Mouse (Mus musculus) liver, embryonic 13.5 days (tissue): ENCODE measurements at regions not wholly inside any gene's neighbourhood (a gene's known extent, or its start where the extent isn't known, plus 50 kb on each side); places are given as distances from the start of the nearest gene placed in this dataset.

Experiments used
- ATAC-seq: fragments of 200-750 bp; cut with Nextera tagmentation; 2 replicates; pipeline ENCODE4 v1.8.0; 2017; ENCODE audit warnings: low read depth, mild to moderate bottlenecking, moderate number of reproducible peaks, moderate library complexity
- DNase-seq: peaks from one replicate; pipeline ENCODE4 v3.0.0; 2022
- H3K27ac ChIP-seq: fragments of 300-500 bp; sonication (generic); 2 replicates; pipeline ENCODE4 v1.5.1; 2015; ENCODE audit warnings: moderate library complexity, mild to moderate bottlenecking, inconsistent platforms
- H3K27me3 ChIP-seq: fragments of 300-500 bp; sonication (generic); 2 replicates; pipeline ENCODE4 v1.6.1; 2015; ENCODE audit warnings: mild to moderate bottlenecking, inconsistent platforms
- H3K36me3 ChIP-seq: fragments of 300-500 bp; sonication (generic); 2 replicates; pipeline ENCODE4 v1.6.1; 2015; ENCODE audit warnings: mild to moderate bottlenecking, inconsistent platforms
- H3K4me1 ChIP-seq: fragments of 300-500 bp; sonication (generic); replicated peaks from 2 replicates; pipeline ENCODE4 v1.6.1; 2015; ENCODE audit warnings: inconsistent platforms
- H3K4me2 ChIP-seq: fragments of 300-500 bp; sonication (generic); 2 replicates; pipeline ENCODE4 v1.6.1; 2015; ENCODE audit warnings: inconsistent platforms, mild to moderate bottlenecking, moderate library complexity
- H3K4me3 ChIP-seq: fragments of 300-500 bp; sonication (generic); replicated peaks from 2 replicates; pipeline ENCODE4 v1.5.1; 2015; ENCODE audit warnings: mild to moderate bottlenecking, inconsistent platforms
- H3K9ac ChIP-seq: fragments of 300-500 bp; sonication (generic); 2 replicates; pipeline ENCODE4 v1.6.1; 2015; ENCODE audit warnings: mild to moderate bottlenecking, inconsistent platforms
- H3K9me3 ChIP-seq: fragments of 300-500 bp; sonication (generic); replicated peaks from 2 replicates; pipeline ENCODE4 v1.6.1; 2016; ENCODE audit warnings: inconsistent platforms
- WGBS: fragments of 180-500 bp; shearing (Covaris S2); methylation state at CpG from one replicate; pipeline ENCODE4 v1.1.7; 2015; ENCODE audit not compliant: insufficient replicate concordance; 5-methylcytosine and 5-hydroxymethylcytosine counted together

DNA sequence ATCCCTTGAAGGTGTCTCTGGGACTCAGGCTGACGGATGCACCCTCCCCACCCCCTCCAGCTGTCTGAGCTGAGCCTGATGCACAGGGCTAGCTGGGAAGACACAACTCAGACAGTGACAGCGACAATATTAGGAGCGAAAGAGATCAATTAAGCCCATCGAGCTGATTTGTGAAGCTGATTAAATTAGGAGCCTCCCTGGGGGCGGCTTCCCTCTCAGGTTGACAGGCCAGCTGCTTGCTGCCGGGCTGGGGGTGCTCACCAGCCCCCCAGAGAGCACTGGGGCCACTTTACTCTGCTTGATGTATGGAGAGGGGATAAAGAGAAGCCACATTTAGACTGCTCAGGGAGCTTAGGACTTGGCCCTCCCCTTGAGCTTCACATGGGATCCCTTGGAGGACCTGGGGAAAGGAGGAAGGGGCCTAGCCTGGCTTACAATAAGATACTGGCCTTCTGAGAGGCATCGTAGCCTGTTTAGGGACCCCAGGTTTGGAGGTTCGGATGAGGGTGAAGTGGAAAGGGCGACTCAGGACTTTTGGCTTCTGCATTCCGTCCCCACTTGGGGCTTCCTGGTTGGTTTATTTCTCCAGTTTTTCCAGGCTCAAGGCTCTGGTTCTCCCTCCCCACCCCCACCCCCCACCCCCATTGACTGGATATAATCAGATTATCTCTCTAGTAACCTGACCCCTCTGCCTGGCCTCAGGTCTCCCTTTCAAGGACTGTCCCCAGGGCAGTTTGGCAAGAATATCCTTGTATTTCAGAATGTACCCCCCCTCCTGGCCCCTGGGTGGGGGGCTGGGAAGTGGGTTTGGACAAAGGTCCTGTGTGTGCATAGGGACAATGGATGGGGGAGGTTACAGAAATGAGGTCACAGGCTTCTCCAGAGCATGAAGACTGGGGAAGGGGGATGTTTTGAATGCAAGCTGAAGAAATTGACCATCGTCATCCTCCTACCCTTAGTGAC is 283.4 kb downstream of the Rps24 start:
- Histone ChIP-seq H3K9me3 (no peaks in the 10 kb centered on the region), H3K4me3 (no peak overlapping the region), H3K27ac (no peak overlapping the region), H3K36me3 (no peaks in the 10 kb centered on the region), H3K9ac (no peak overlapping the region), H3K4me2 (no peak overlapping the region), H3K4me1 (no peaks in the 10 kb centered on the region), H3K27me3 (no peaks in the 10 kb centered on the region)
- no peak for ATAC-seq
- 28% methylated on average over 11 of the region's 11 CpGs for WGBS
- DNase-seq, result no peak

DNA sequence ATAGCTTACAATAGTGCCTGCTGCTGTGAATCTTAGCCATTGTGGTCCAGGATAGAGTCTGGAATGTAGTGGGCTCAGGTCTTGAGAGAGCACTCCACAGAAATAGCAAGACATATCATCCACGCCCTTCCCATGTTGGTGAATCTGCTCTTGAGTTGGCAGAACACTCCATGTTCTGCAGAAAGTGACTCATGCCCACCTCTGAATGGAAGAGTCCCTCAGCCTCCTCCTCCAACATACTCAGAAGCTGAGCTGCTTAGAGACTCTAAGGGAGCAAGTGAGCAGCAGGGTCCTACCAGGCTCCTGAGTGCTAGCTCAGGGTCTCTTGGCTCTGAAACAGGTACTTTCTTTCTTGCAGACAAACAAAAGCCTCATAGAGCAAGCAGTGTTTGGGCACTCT is 284.7 kb downstream of the Rps24 start:
- H3K9me3 ChIP-seq, result no peaks in the 10 kb centered on the region
- no peak for DNase-seq
- H3K9ac ChIP-seq, result no peak overlapping the region
- no peak overlapping the region for H3K4me2 ChIP-seq
- no peaks in the 10 kb centered on the region for H3K4me1 ChIP-seq
- H3K27ac ChIP-seq, result no peak overlapping the region
- H3K36me3 ChIP-seq, result no peaks in the 10 kb centered on the region
- 48% methylated on average over 1 of the region's 1 CpGs for WGBS
- H3K4me3 ChIP-seq, result no peak overlapping the region
- ATAC-seq, result no peak
- no peaks in the 10 kb centered on the region for H3K27me3 ChIP-seq

DNA sequence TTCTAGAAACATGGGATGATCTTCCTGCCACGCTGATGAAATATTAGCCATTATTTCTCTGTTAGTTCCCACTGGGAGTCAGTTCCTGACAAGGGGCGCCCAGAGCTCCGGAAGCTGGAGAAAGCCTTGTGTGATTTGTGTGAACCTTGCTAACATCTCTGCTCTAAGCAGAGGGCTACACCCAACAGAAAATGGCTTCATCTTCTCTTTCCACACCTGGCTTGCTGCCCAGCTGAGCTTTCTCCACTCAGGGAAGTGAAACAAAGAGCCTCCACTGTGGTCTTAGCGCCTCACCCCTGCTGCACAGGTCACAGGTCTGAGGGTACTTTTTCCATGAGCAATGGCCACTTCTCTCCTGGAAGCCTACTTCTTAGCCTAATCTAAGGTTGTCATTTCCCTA is 285.2 kb downstream of the Rps24 start:
- ATAC-seq, result no peak
- WGBS, result 54% methylated on average over 4 of the region's 4 CpGs

DNA sequence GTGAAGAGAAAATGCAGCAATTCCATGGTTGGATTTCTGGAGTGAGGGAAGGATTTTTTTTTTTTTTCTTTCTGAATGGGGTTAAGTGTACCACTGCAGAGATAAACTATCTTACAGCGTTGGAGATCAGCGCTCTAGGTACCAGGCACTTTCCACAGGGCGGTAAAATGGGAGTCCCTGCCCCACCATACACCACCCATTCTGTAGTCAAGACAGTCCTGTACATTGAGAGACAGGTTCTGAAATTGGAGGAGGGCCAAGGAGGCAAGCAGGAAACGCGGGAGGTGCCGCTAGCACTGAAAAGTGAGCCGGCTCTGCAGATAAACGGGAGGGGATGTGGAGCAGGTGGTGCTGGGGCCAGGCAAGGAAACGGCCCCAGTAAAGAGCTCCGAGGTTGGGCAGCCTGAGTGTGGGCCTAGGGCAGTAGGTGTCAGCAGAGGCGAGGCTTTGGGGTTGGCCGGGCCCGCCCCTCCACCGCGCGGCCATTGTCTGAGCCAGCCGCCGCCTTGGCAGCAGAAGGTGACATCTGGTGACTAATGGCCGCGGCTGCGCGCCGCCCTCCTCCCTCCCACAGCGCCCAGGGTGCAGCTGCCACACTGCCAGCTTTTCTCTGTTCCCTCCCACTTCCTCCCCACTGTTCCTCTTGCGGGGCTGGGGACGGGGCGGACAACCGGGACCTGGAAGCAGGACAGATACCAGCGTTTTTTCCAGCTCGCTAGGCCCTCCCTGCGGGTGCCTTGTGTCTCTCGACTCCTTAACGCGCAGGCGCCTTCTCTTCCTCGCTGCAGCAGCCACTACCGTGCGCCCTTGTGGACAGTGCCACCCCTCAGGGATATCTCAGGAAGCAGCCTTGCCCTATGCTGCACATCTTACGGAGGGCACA is 292.1 kb downstream of the Rps24 start:
- H3K36me3 ChIP-seq, result no peaks in the 10 kb centered on the region
- peaks cover 12% of the 10 kb centered on the region; the same call in 1 of the 2 replicates for H3K4me1 ChIP-seq
- no peak overlapping the region; the same call in 1 of the 2 replicates for H3K27ac ChIP-seq
- WGBS, result 2% methylated on average over 37 of the region's 39 CpGs
- H3K27me3 ChIP-seq, result no peaks in the 10 kb centered on the region
- H3K4me3 ChIP-seq, result peak overlapping the region; percentile 49
- H3K9ac ChIP-seq, result peak overlapping the region; percentile 42; the same call in 1 of the 2 replicates
- H3K4me2 ChIP-seq, result peak overlapping the region; percentile 65
- no peaks in the 10 kb centered on the region for H3K9me3 ChIP-seq
- peak; percentile 55 for DNase-seq
- peak; percentile 89 for ATAC-seq

More for the DNA sequence above, 285.2 kb downstream of the Rps24 start:
- no peaks in the 10 kb centered on the region for H3K9me3 ChIP-seq
- DNase-seq, result no peak
- H3K4me2 ChIP-seq, result no peak overlapping the region
- H3K9ac ChIP-seq, result no peak overlapping the region
- no peaks in the 10 kb centered on the region for H3K36me3 ChIP-seq
- no peaks in the 10 kb centered on the region for H3K4me1 ChIP-seq
- H3K27ac ChIP-seq, result no peak overlapping the region
- H3K27me3 ChIP-seq, result no peaks in the 10 kb centered on the region
- H3K4me3 ChIP-seq, result no peak overlapping the region

DNA sequence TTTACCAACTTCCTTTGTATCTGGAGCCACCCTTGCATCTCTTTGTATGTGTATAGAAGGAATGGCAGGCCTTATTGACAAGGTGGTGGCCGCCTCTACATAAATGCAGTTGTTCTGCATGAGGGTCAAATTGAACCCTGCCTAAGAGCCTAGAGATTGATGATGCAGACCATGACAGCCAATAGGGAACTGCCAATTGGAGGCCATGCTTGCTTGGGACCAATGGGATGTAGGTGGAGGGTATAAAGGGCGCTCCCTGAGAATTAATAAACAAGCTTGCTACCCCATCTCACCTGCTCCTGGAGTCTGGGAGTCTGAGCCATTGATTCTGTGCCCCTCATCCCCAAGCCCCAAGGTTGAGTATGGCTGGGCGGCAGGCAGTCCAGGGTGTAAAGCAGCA is 294.7 kb downstream of the Rps24 start:
- ATAC-seq (no peak), DNase-seq (no peak)
- no peak overlapping the region for H3K4me3 ChIP-seq
- WGBS, result 56% methylated on average over 3 of the region's 3 CpGs
- no peak overlapping the region for H3K9ac ChIP-seq
- H3K4me1 ChIP-seq, result peaks cover 12% of the 10 kb centered on the region; the same call in 1 of the 2 replicates
- no peak overlapping the region for H3K27ac ChIP-seq
- H3K27me3 ChIP-seq, result no peaks in the 10 kb centered on the region
- no peaks in the 10 kb centered on the region for H3K36me3 ChIP-seq
- H3K9me3 ChIP-seq, result no peaks in the 10 kb centered on the region
- H3K4me2 ChIP-seq, result no peak overlapping the region

DNA sequence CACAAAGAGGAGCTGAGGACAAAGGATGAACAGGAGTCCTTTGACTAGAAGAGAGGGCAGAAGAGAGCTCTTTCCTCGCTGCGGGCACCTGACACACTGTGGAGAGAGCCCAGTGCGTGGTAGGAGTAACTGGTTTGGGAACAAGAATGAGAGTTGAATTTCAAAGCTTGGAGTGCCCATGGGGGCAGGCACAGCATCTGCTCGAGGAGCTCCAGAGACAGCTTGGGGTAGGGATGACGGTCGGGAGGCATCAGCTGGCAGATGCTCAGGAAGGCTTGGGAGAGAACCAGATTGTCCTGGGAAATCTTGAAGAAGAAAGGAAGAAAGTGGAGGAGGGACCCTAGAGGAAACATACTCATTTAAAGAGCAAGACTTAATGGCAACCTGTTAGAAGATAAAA is 297.0 kb downstream of the Rps24 start:
- H3K27ac ChIP-seq, result no peak overlapping the region
- no peak overlapping the region for H3K4me3 ChIP-seq
- H3K4me1 ChIP-seq, result peaks cover 10% of the 10 kb centered on the region; the same call in 1 of the 2 replicates
- H3K36me3 ChIP-seq, result no peaks in the 10 kb centered on the region
- no peaks in the 10 kb centered on the region for H3K27me3 ChIP-seq
- WGBS, result 67% methylated on average over 6 of the region's 6 CpGs
- ATAC-seq, result no peak
- H3K4me2 ChIP-seq, result no peak overlapping the region
- H3K9me3 ChIP-seq, result no peaks in the 10 kb centered on the region
- no peak for DNase-seq
- H3K9ac ChIP-seq, result no peak overlapping the region

DNA sequence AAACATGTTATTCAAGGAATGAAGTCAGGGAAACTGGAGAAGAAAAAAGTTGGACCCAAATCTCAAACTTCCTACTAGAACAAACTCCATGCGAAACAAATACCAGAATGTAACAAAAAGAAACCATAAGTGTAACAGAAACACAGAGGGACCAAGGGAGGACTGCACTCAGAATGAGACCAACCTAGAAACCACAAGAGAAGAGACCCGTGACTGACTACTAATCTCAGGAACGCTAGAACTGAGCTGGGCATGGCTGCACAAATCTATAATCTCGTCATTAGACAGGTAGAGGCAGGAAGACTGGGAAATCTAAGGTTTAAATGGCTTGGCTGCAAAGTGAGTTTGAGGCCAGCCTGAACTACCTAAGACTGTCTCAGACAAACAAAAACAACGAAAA is 298.5 kb downstream of the Rps24 start:
- H3K4me2 ChIP-seq, result no peak overlapping the region
- no peaks in the 10 kb centered on the region for H3K27me3 ChIP-seq
- H3K36me3 ChIP-seq, result no peaks in the 10 kb centered on the region
- no peaks in the 10 kb centered on the region for H3K9me3 ChIP-seq
- ATAC-seq (no peak), DNase-seq (no peak)
- 57% methylated on average over 5 of the region's 5 CpGs for WGBS
- no peak overlapping the region for H3K4me3 ChIP-seq
- H3K27ac ChIP-seq, result no peak overlapping the region
- H3K4me1 ChIP-seq, result no peaks in the 10 kb centered on the region
- no peak overlapping the region for H3K9ac ChIP-seq

DNA sequence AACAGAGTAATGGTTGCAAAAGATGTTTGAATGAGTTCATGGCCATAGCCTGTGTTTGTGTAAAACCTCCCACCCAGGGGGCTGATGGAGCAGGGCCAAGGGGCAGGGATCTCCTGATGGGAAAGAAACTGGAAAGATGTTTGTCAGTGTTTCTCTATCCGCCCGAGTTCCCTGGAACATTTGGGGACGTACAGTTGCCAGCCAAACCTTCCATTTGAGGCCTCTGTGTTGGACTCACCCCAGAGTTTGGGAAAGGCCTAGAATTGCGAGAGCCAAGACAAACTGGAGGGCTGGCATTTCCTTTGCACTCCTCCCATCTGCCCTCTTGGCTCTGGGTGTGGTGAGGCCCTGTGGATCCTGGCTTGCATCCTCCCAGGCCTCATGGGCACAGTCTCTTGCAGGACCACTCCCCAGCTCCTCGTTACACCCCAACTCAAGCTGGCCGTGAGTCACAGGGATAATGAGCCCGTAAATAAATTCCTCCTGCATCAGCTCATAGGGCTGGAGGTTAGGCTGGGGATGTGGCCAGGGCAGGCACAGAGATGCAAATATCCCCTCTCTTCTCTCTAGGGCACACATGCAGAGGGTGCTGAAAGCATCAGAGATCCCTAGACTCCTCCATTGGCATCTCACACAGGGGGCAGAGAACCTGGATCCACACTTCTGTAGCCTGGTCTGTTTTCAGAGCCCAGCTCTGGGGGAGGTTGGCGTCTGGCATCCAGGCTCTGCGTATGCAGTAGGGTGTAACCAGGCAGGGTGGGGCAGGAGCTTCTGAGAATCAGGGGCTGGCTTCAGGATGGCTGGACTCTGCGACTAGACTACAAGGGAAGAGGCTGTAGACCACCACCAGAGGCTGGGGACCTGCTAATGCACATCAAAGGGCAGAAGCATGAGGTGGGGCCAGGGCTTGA is 306.7 kb downstream of the Rps24 start:
- DNase-seq, result no peak
- no peak overlapping the region for H3K27ac ChIP-seq
- H3K4me2 ChIP-seq, result no peak overlapping the region
- no peak overlapping the region for H3K9ac ChIP-seq
- H3K9me3 ChIP-seq, result no peaks in the 10 kb centered on the region
- H3K36me3 ChIP-seq, result no peaks in the 10 kb centered on the region
- no peaks in the 10 kb centered on the region for H3K27me3 ChIP-seq
- no peak for ATAC-seq
- no peak overlapping the region for H3K4me3 ChIP-seq
- WGBS, result 55% methylated on average over 10 of the region's 10 CpGs
- H3K4me1 ChIP-seq, result no peaks in the 10 kb centered on the region

DNA sequence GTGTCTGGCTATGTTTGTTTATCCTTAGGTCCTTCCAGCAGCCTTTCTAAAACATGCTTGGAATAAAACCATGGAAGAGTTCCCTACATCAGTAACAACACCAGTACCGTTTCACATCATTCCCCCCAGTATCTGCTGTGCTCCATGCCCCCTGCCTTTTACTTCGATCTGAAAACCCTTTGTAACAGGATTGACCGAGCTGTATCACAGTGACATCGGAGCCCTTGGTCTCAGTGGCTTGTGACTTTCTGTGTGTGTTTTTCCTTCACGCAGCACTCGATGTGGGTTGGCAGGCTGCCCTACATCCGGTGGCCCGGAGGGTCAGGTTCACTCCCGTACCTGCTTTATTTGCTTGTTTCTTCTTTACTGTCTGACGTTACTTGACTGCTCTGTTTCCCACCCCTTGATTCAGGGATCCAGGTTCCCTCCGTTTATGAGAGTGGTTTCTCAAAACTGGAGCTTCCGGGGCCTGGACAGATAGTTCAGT is 307.5 kb downstream of the Rps24 start:
- no peak overlapping the region for H3K9ac ChIP-seq
- H3K4me1 ChIP-seq, result no peaks in the 10 kb centered on the region
- H3K36me3 ChIP-seq, result no peaks in the 10 kb centered on the region
- H3K4me3 ChIP-seq, result no peak overlapping the region
- no peaks in the 10 kb centered on the region for H3K9me3 ChIP-seq
- no peak overlapping the region for H3K27ac ChIP-seq
- DNase-seq (no peak), ATAC-seq (no peak)
- 71% methylated on average over 12 of the region's 12 CpGs for WGBS
- H3K27me3 ChIP-seq, result no peaks in the 10 kb centered on the region
- H3K4me2 ChIP-seq, result no peak overlapping the region

DNA sequence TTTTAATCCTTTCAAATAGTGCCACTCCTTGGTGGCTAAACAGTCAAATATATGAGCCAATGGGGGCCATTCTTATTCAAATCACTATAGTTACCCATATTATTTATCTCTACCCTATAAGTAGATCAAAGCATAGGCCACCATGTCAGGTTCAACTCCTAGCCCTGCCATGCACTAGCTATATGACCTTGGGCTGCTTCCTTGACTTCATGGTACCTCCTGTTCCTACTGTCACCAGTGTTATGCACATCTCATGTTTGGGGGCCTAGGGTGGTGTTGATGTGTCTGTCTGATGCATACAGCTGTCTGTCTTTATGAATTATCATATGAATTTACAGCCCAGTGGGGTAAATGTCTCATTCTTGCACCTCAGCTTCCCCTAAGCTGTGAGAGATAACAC is 310.6 kb downstream of the Rps24 start:
- DNase-seq, result no peak
- Histone ChIP-seq H3K27ac (no peak overlapping the region), H3K4me1 (no peaks in the 10 kb centered on the region), H3K36me3 (no peaks in the 10 kb centered on the region), H3K27me3 (no peaks in the 10 kb centered on the region), H3K4me3 (no peak overlapping the region), H3K4me2 (no peak overlapping the region), H3K9me3 (no peaks in the 10 kb centered on the region), H3K9ac (no peak overlapping the region)
- ATAC-seq, result no peak
